Mouse (Mus musculus) large intestine, adult 2 months (tissue): ENCODE measurements around the gene Lca5l. TPM values are rescaled to one million over a fixed set of nuclear protein-coding genes. Genes with fewer than 3 reads are reported as not detected.

Experiments
- DNase-seq: peaks from one replicate; pipeline ENCODE4 v3.0.0-alpha.2; 2012; ENCODE audit warnings: low read depth, low spot score
- WGBS: fragments of 180-500 bp; shearing (Covaris S2); methylation state at CpG from one replicate; pipeline ENCODE4 v1.1.7; 2018; 5-methylcytosine and 5-hydroxymethylcytosine counted together
- polyA plus RNA-seq: library from polyadenylated mRNA; depleted of rRNA; stranded (reverse); fragments of >200 nt; gene quantifications from 2 replicates; pipeline ENCODE4 v1.2.3, GENCODE M21; 2012; rRNA removed

Lca5l gene
- polyA plus RNA-seq, 1 experiment: 0.16 TPM

- DNase-seq: no peak
- WGBS: under 1% methylated on average over 70 of the region's 72 CpGs
Measured at GRCm38 (mm10) chr16:96127657-96128344, 64.3 kb downstream of the Lca5l start, which contains the start of gene Hmgn1. Gene Hmgn1 (minus strand): TSS chr16:96127729.

DNA sequence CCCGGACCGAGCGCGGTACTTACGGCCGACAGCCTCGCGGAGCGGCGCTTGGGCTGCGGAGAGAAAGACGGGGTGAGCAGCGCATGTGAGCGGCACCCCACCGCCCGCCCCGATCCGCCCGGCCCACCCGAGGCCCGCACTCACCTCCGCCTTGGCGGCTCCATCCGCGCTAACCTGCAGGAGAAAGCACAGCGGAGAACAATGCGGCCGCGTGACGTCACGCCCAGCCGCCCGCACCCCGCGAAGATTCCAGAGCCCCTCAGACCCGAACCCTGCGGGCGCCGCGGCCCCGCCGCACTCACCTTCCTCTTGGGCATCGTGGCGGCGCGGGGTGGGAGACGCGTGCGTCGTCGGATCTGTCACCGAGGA lies 64.8 kb downstream of the Lca5l start:
- no peak for DNase-seq
- under 1% methylated on average over 52 of the region's 52 CpGs for WGBS

DNA sequence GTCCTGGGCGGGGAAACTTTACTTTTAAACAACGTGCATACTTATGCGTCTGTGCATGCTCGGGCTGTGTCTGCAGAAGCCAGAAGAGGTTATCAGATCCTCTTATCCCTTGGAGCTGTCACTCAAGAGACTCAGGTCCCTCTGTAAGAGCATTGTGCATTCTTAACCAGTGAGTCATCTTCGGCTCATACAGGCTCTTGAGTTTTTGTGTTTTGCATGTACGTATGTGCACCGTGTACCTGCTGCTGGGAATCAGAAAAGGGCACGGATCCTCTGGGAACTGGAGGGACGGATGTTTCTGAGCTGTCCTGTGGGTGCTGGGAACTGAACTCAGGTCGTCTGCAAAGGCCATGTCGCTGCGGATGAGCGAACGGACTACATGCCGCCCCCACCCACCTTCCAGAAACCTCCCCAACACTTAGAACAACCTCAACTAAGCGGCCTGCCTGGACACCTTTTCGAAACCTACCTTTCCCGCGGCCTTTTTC lies 65.3 kb downstream of the Lca5l start:
- DNase-seq: no peak
- WGBS: 4% methylated on average over 19 of the region's 19 CpGs

GRCm38 (mm10) chr16:96120022-96120623 lies 71.9 kb downstream of the Lca5l start:
- no peak for DNase-seq
- WGBS: 47% methylated on average over 4 of the region's 4 CpGs

DNA sequence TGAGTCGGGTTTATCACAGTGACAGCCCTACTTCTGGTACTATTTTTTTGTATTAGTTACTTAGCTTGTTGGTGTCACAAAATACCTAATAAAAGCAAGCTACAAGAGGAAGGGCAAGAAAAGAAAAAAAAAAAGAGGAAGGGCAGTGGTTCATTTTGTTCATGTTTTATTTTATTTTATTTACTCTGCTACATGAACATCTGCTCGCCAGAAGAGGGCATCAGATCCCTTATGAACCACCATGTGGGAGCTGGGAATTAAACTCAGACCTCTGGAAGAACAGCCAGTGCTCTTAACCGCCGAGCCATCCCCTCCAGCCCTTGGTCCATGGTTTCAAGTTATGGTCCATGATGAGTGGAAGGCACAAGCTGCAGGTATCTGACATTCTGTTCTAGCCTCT lies 77.3 kb downstream of the Lca5l start:
- 45% methylated on average over 4 of the region's 4 CpGs for WGBS
- no peak for DNase-seq

- no peak for DNase-seq
- 47% methylated on average over 2 of the region's 2 CpGs for WGBS
Measured at GRCm38 (mm10) chr16:96112769-96113168, 79.3 kb downstream of the Lca5l start.

DNA sequence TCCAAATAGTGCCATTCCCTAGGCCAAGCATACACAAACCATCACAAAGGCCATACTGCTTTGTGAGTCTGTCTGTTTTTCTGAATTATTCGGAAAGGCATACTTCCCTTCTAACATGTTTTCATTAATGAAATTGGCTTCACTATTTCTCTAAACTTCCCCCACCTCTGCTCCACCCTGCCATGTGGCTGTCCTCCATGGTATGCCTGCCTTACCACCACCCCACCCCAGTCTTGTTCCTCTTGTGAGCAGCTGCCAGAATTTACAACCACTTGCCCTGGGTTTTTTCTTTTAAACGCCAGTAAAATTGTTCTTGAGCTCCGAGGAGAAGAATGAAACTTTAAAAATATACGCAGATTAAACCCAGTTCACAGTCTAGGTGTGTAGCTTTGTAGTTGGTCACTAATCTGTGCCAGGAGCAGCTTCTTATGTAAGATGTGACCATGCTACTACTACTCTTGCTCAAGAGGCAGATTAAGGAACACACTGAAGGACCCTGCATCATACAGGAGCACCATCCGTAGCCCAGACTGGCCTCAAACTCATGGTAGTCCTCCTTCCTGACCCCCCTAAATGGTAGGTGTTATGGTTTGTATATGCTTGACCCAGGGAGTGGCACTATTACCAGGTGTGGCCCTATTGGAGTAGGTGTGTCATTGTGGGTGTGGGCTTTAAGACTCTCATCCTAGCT lies 81.3 kb downstream of the Lca5l start:
- DNase-seq: no peak
- WGBS: 41% methylated on average over 5 of the region's 5 CpGs

DNA sequence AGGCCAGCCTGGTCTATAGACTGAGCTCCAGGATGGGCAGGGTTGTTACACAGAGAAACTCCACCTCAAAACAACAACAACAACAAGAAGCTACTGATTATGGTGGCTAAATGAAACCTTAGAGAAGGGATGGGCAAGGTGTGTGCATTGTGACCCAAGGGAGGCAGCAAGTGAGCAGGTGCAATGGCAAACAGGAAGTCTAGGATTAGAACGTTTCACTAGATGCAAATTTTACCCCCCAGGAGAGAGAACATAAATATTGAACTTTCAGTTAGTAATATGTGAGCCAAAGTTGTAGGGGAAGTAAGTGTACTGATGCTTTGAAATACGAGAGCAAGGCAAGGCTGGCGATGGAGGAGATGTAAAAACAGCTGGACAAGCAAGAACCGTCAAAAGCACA lies 82.4 kb downstream of the Lca5l start:
- 41% methylated on average over 4 of the region's 4 CpGs for WGBS
- no peak for DNase-seq

Other genes starting within 250 kb of the Lca5l start
- gene Psmg1, start 201.3 kb downstream of the Lca5l start, polyA plus RNA-seq: 22.1 and 23.2 TPM in 2 replicates
- gene Brwd1, start 109.7 kb downstream of the Lca5l start, polyA plus RNA-seq: 12.8 and 21.1 TPM in 2 replicates
- 16.6 and 18.2 TPM in 2 replicates for gene Hmgn1, start 64.5 kb downstream of the Lca5l start, polyA plus RNA-seq
- gene Wrb, start 46.9 kb downstream of the Lca5l start, polyA plus RNA-seq: 14.0 and 17.6 TPM in 2 replicates
- gene Sh3bgr, start 8.2 kb upstream of the Lca5l start, polyA plus RNA-seq: 23.8 and 40.1 TPM in 2 replicates
- gene B3galt5, start 43.5 kb upstream of the Lca5l start, polyA plus RNA-seq: 2.4 and 5.8 TPM in 2 replicates